Mouse (Mus musculus): ENCODE data around the gene Mrpl33. TPM values are rescaled to one million over a fixed set of nuclear protein-coding genes. Genes with fewer than 3 reads are reported as not detected.

Gene Mrpl33
- polyA plus RNA-seq, 1 experiment from 2014 or later, result 213 TPM

GRCm38 (mm10) chr5:31687972-31688371 lies 91.2 kb downstream of the Mrpl33 start:
- H3K9ac ChIP-seq (ENCODE audit: low read depth, low read length), result no peak overlapping the region
- no peak overlapping the region for H3K4me3 ChIP-seq (ENCODE audit: low read depth, low read length)
- H3K4me1 ChIP-seq (replicated peaks; ENCODE audit: control insufficient read depth, insufficient read depth, low read length), result no peaks in the 10 kb centered on the region
- 89% methylated on average over 3 of the region's 3 CpGs for WGBS
- H3K9me3 ChIP-seq (ENCODE audit: control insufficient read depth, low read length), result no peaks in the 10 kb centered on the region
- no peak overlapping the region for H3K27ac ChIP-seq (ENCODE audit: low read depth, low read length)
- H3K36me3 ChIP-seq (ENCODE audit: control insufficient read depth, insufficient read depth, low read length), result no peaks in the 10 kb centered on the region
- ATAC-seq (ENCODE audit: low FRiP score), result no peak
- no peaks in the 10 kb centered on the region for H3K27me3 ChIP-seq (ENCODE audit: control insufficient read depth, insufficient read depth, low read length)
- no peak overlapping the region for H3K4me2 ChIP-seq (replicated peaks; ENCODE audit: low read depth, low read length)
- no peak for DNase-seq (ENCODE audit: low spot score)

GRCm38 (mm10) chr5:31693191-31693590 lies 96.5 kb downstream of the Mrpl33 start:
- Histone ChIP-seq H3K4me1 (replicated peaks; ENCODE audit: control insufficient read depth, insufficient read depth, low read length) (no peaks in the 10 kb centered on the region), H3K36me3 (ENCODE audit: control insufficient read depth, insufficient read depth, low read length) (no peaks in the 10 kb centered on the region)

GRCm38 (mm10) chr5:31696971-31697643 lies 100.4 kb downstream of the Mrpl33 start, which contains the start of gene Rbks:
Gene Rbks (minus strand): TSS chr5:31697627.
- H3K27me3 ChIP-seq (ENCODE audit: control insufficient read depth, insufficient read depth, low read length), result no peaks in the 10 kb centered on the region
- WGBS, result 6% methylated on average over 18 of the region's 18 CpGs
- H3K27ac ChIP-seq (ENCODE audit: low read depth, low read length), result peak within 1 kb of the TSS; percentile 69
- no peak for ATAC-seq (ENCODE audit: low FRiP score)
- no peaks in the 10 kb centered on the region for H3K4me1 ChIP-seq (replicated peaks; ENCODE audit: control insufficient read depth, insufficient read depth, low read length)
- no peaks in the 10 kb centered on the region for H3K36me3 ChIP-seq (ENCODE audit: control insufficient read depth, insufficient read depth, low read length)
- H3K9ac ChIP-seq (ENCODE audit: low read depth, low read length), result peak within 1 kb of the TSS; percentile 72
- H3K9me3 ChIP-seq (ENCODE audit: control insufficient read depth, low read length), result no peaks in the 10 kb centered on the region
- peak within 1 kb of the TSS; percentile 68 for H3K4me2 ChIP-seq (replicated peaks; ENCODE audit: low read depth, low read length)
- peak within 1 kb of the TSS; percentile 73 for H3K4me3 ChIP-seq (ENCODE audit: low read depth, low read length)
- DNase-seq (ENCODE audit: low spot score), result no peak

More at GRCm38 (mm10) chr5:31693191-31693590, 96.5 kb downstream of the Mrpl33 start:
- Histone ChIP-seq H3K9ac (ENCODE audit: low read depth, low read length) (no peak overlapping the region), H3K27ac (ENCODE audit: low read depth, low read length) (no peak overlapping the region), H3K4me3 (ENCODE audit: low read depth, low read length) (no peak overlapping the region), H3K27me3 (ENCODE audit: control insufficient read depth, insufficient read depth, low read length) (no peaks in the 10 kb centered on the region), H3K4me2 (replicated peaks; ENCODE audit: low read depth, low read length) (no peak overlapping the region), H3K9me3 (ENCODE audit: control insufficient read depth, low read length) (no peaks in the 10 kb centered on the region)
- DNase-seq (ENCODE audit: low spot score) (no peak), ATAC-seq (ENCODE audit: low FRiP score) (no peak)

GRCm38 (mm10) chr5:31697644-31698296 lies 101.0 kb downstream of the Mrpl33 start, which contains the start of gene Babam2:
Gene Babam2 (plus strand): TSS chr5:31697684.
- Histone ChIP-seq H3K9me3 (ENCODE audit: control insufficient read depth, low read length) (no peaks in the 10 kb centered on the region), H3K4me2 (replicated peaks; ENCODE audit: low read depth, low read length) (peak within 1 kb of the TSS; percentile 68), H3K36me3 (ENCODE audit: control insufficient read depth, insufficient read depth, low read length) (no peaks in the 10 kb centered on the region), H3K9ac (ENCODE audit: low read depth, low read length) (peak within 1 kb of the TSS; percentile 72), H3K27me3 (ENCODE audit: control insufficient read depth, insufficient read depth, low read length) (no peaks in the 10 kb centered on the region), H3K4me3 (ENCODE audit: low read depth, low read length) (peak within 1 kb of the TSS; percentile 73), H3K27ac (ENCODE audit: low read depth, low read length) (peak within 1 kb of the TSS; percentile 69), H3K4me1 (replicated peaks; ENCODE audit: control insufficient read depth, insufficient read depth, low read length) (no peaks in the 10 kb centered on the region)
- under 1% methylated on average over 71 of the region's 71 CpGs for WGBS
- ATAC-seq (ENCODE audit: low FRiP score) (peak; percentile 97), DNase-seq (ENCODE audit: low spot score) (peak; percentile 96)

- Histone ChIP-seq H3K27ac (ENCODE audit: low read depth, low read length) (peak overlapping the region; percentile 69), H3K4me1 (replicated peaks; ENCODE audit: control insufficient read depth, insufficient read depth, low read length) (no peaks in the 10 kb centered on the region), H3K9me3 (ENCODE audit: control insufficient read depth, low read length) (no peaks in the 10 kb centered on the region), H3K4me2 (replicated peaks; ENCODE audit: low read depth, low read length) (peak overlapping the region; percentile 68), H3K36me3 (ENCODE audit: control insufficient read depth, insufficient read depth, low read length) (no peaks in the 10 kb centered on the region), H3K4me3 (ENCODE audit: low read depth, low read length) (peak overlapping the region; percentile 73), H3K9ac (ENCODE audit: low read depth, low read length) (peak overlapping the region; percentile 72), H3K27me3 (ENCODE audit: control insufficient read depth, insufficient read depth, low read length) (no peaks in the 10 kb centered on the region)
- WGBS, result 5% methylated on average over 16 of the region's 16 CpGs
- ATAC-seq (ENCODE audit: low FRiP score) (peak; percentile 80), DNase-seq (ENCODE audit: low spot score) (peak; percentile 85)
Measured at GRCm38 (mm10) chr5:31698297-31698726, 101.6 kb downstream of the Mrpl33 start.

- DNase-seq (ENCODE audit: low spot score), result no peak
- Histone ChIP-seq H3K4me2 (replicated peaks; ENCODE audit: low read depth, low read length) (no peak overlapping the region), H3K9ac (ENCODE audit: low read depth, low read length) (no peak overlapping the region), H3K36me3 (ENCODE audit: control insufficient read depth, insufficient read depth, low read length) (no peaks in the 10 kb centered on the region), H3K27ac (ENCODE audit: low read depth, low read length) (no peak overlapping the region), H3K4me1 (replicated peaks; ENCODE audit: control insufficient read depth, insufficient read depth, low read length) (no peaks in the 10 kb centered on the region), H3K4me3 (ENCODE audit: low read depth, low read length) (no peak overlapping the region), H3K27me3 (ENCODE audit: control insufficient read depth, insufficient read depth, low read length) (no peaks in the 10 kb centered on the region), H3K9me3 (ENCODE audit: control insufficient read depth, low read length) (no peaks in the 10 kb centered on the region)
- 63% methylated on average over 4 of the region's 4 CpGs for WGBS
- no peak for ATAC-seq (ENCODE audit: low FRiP score)
Measured at GRCm38 (mm10) chr5:31698931-31699330, 102.2 kb downstream of the Mrpl33 start.

GRCm38 (mm10) chr5:31699397-31699796 lies 102.7 kb downstream of the Mrpl33 start:
- no peak overlapping the region for H3K9ac ChIP-seq (ENCODE audit: low read depth, low read length)
- no peak overlapping the region for H3K4me2 ChIP-seq (replicated peaks; ENCODE audit: low read depth, low read length)
- no peak for DNase-seq (ENCODE audit: low spot score)
- H3K36me3 ChIP-seq (ENCODE audit: control insufficient read depth, insufficient read depth, low read length), result no peaks in the 10 kb centered on the region
- H3K9me3 ChIP-seq (ENCODE audit: control insufficient read depth, low read length), result no peaks in the 10 kb centered on the region
- no peak for ATAC-seq (ENCODE audit: low FRiP score)
- no peak overlapping the region for H3K4me3 ChIP-seq (ENCODE audit: low read depth, low read length)
- H3K27me3 ChIP-seq (ENCODE audit: control insufficient read depth, insufficient read depth, low read length), result no peaks in the 10 kb centered on the region
- no peak overlapping the region for H3K27ac ChIP-seq (ENCODE audit: low read depth, low read length)
- no peaks in the 10 kb centered on the region for H3K4me1 ChIP-seq (replicated peaks; ENCODE audit: control insufficient read depth, insufficient read depth, low read length)

GRCm38 (mm10) chr5:31704971-31705370 lies 108.2 kb downstream of the Mrpl33 start:
- no peaks in the 10 kb centered on the region for H3K27me3 ChIP-seq (ENCODE audit: control insufficient read depth, insufficient read depth, low read length)
- 90% methylated on average over 5 of the region's 5 CpGs for WGBS
- H3K27ac ChIP-seq (ENCODE audit: low read depth, low read length), result no peak overlapping the region
- no peak overlapping the region for H3K4me2 ChIP-seq (replicated peaks; ENCODE audit: low read depth, low read length)
- no peak for DNase-seq (ENCODE audit: low spot score)
- H3K9ac ChIP-seq (ENCODE audit: low read depth, low read length), result no peak overlapping the region
- no peaks in the 10 kb centered on the region for H3K4me1 ChIP-seq (replicated peaks; ENCODE audit: control insufficient read depth, insufficient read depth, low read length)
- no peak for ATAC-seq (ENCODE audit: low FRiP score)
- H3K36me3 ChIP-seq (ENCODE audit: control insufficient read depth, insufficient read depth, low read length), result no peaks in the 10 kb centered on the region
- no peak overlapping the region for H3K4me3 ChIP-seq (ENCODE audit: low read depth, low read length)
- H3K9me3 ChIP-seq (ENCODE audit: control insufficient read depth, low read length), result no peaks in the 10 kb centered on the region

- ATAC-seq (ENCODE audit: low FRiP score) (no peak), DNase-seq (ENCODE audit: low spot score) (no peak)
- Histone ChIP-seq H3K4me3 (ENCODE audit: low read depth, low read length) (no peak overlapping the region), H3K4me1 (replicated peaks; ENCODE audit: control insufficient read depth, insufficient read depth, low read length) (no peaks in the 10 kb centered on the region), H3K27ac (ENCODE audit: low read depth, low read length) (no peak overlapping the region), H3K27me3 (ENCODE audit: control insufficient read depth, insufficient read depth, low read length) (no peaks in the 10 kb centered on the region), H3K9me3 (ENCODE audit: control insufficient read depth, low read length) (no peaks in the 10 kb centered on the region), H3K9ac (ENCODE audit: low read depth, low read length) (no peak overlapping the region), H3K4me2 (replicated peaks; ENCODE audit: low read depth, low read length) (no peak overlapping the region), H3K36me3 (ENCODE audit: control insufficient read depth, insufficient read depth, low read length) (no peaks in the 10 kb centered on the region)
- WGBS, result 80% methylated on average over 4 of the region's 4 CpGs
Measured at GRCm38 (mm10) chr5:31706826-31707225, 110.1 kb downstream of the Mrpl33 start.

Measured in hindbrain, embryonic 11.5 days (tissue).